Mouse (Mus musculus): ENCODE data around the gene Slc30a2.

- TF ChIP-seq GATA1 (IDR thresholded peaks at IDR 0.05; ENCODE audit: borderline replicate concordance, low read length) (no peak), FLI1 (IDR thresholded peaks at IDR 0.05; ENCODE audit: low read length) (no peak)
Observed at GRCm38 (mm10) chr4:134371316-134371855, 28.4 kb downstream of the Slc30a2 start.
